Mouse (Mus musculus) hindbrain, postnatal 0 days (tissue): ENCODE data around the gene G0s2. TPM values are rescaled to one million over a fixed set of nuclear protein-coding genes. Genes with fewer than 3 reads are reported as not detected.
A peak's percentile ranks its signal among the peaks of the same experiment; 100 is the strongest.

Experiments used
- ATAC-seq: fragments of 200-750 bp; cut with Nextera tagmentation; 2 replicates; pipeline ENCODE4 v1.8.0; 2017; ENCODE audit warnings: mild to moderate bottlenecking, moderate TSS enrichment, moderate library complexity
- DNase-seq: peaks from one replicate; pipeline ENCODE4 v3.0.0-alpha.2; 2015; ENCODE audit warnings: low spot score
- H3K27ac ChIP-seq: fragments of 300-500 bp; sonication (generic); 2 replicates; pipeline ENCODE4 v1.5.1; 2014; ENCODE audit warnings: mild to moderate bottlenecking
- H3K27me3 ChIP-seq: fragments of 300-500 bp; sonication (generic); 2 replicates; pipeline ENCODE4 v1.6.1; 2014; ENCODE audit warnings: low read length, mixed read lengths; ENCODE audit not compliant: insufficient read depth
- H3K36me3 ChIP-seq: fragments of 300-500 bp; sonication (generic); 2 replicates; pipeline ENCODE4 v1.6.1; 2014; ENCODE audit warnings: low read length, mixed read lengths; ENCODE audit not compliant: insufficient read depth
- H3K4me1 ChIP-seq: fragments of 300-500 bp; sonication (generic); 2 replicates; pipeline ENCODE4 v1.6.1; 2014; ENCODE audit warnings: antibody characterized with exemption, low read length, mixed read lengths; ENCODE audit not compliant: insufficient read depth
- H3K4me2 ChIP-seq: fragments of 300-500 bp; sonication (generic); 2 replicates; pipeline ENCODE4 v1.6.1; 2014; ENCODE audit warnings: low read depth, mild to moderate bottlenecking, low read length, moderate library complexity, mixed read lengths
- H3K4me3 ChIP-seq: fragments of 300-500 bp; sonication (generic); 2 replicates; pipeline ENCODE4 v1.5.1; 2014; ENCODE audit warnings: low read length
- H3K9ac ChIP-seq: fragments of 300-500 bp; sonication (generic); replicated peaks from 2 replicates; pipeline ENCODE4 v1.6.1; 2014; ENCODE audit warnings: mild to moderate bottlenecking, low read length, moderate library complexity, mixed read lengths
- H3K9me3 ChIP-seq: fragments of 300-500 bp; sonication (generic); 2 replicates; pipeline ENCODE4 v1.6.1; 2016; ENCODE audit warnings: low read length, mixed read lengths
- CTCF ChIP-seq: IDR thresholded peaks from 2 replicates; pipeline ENCODE4 v1.5.1; 2016; ENCODE audit warnings: antibody characterized with exemption, control low read depth, low read depth
- WGBS: fragments of 180-500 bp; shearing (Covaris S2); extraction: QIAGEN DNeasy Blood & Tissue Kit; methylation state at CpG from one replicate; pipeline ENCODE4 v1.1.7; 2014; 5-methylcytosine and 5-hydroxymethylcytosine counted together
- polyA plus RNA-seq: library from polyadenylated mRNA; unstranded; fragments of >200 nt; fragmentation: Nextera tagmentation; extraction: Ambion mirVana; gene quantifications from 2 replicates; pipeline ENCODE4 v1.2.1, GENCODE M21; 2015
- total RNA-seq: library from RNA; depleted of rRNA; stranded (reverse); fragments of >200 nt; gene quantifications from 2 replicates; pipeline ENCODE4 v1.2.3, GENCODE M21; 2014

Gene G0s2
- total and polyA plus RNA-seq, 2 experiments from 2014 or later, result 7.0 to 7.4 TPM

GRCm38 (mm10) chr1:193301216-193302092 lies 28.4 kb upstream of the G0s2 start:
- H3K9me3 ChIP-seq, result no peaks in the 10 kb centered on the region
- no peak overlapping the region for H3K9ac ChIP-seq
- no peak overlapping the region for H3K27ac ChIP-seq
- TF ChIP-seq CTCF, result no peak
- no peak overlapping the region for H3K4me3 ChIP-seq
- no peaks in the 10 kb centered on the region for H3K4me1 ChIP-seq
- 75% methylated on average over 6 of the region's 6 CpGs for WGBS
- no peak overlapping the region for H3K4me2 ChIP-seq
- DNase-seq (no peak), ATAC-seq (no peak)
- no peaks in the 10 kb centered on the region for H3K27me3 ChIP-seq
- no peaks in the 10 kb centered on the region for H3K36me3 ChIP-seq

GRCm38 (mm10) chr1:193299995-193300394 lies 27.0 kb upstream of the G0s2 start:
- no peak overlapping the region for H3K27ac ChIP-seq
- H3K36me3 ChIP-seq, result no peaks in the 10 kb centered on the region
- no peak overlapping the region for H3K9ac ChIP-seq
- H3K4me2 ChIP-seq, result no peak overlapping the region
- no peaks in the 10 kb centered on the region for H3K9me3 ChIP-seq
- H3K27me3 ChIP-seq, result no peaks in the 10 kb centered on the region
- no peak for TF ChIP-seq CTCF
- no peak for DNase-seq
- no peak for ATAC-seq
- no peak overlapping the region for H3K4me3 ChIP-seq
- H3K4me1 ChIP-seq, result no peaks in the 10 kb centered on the region
- 82% methylated on average over 1 of the region's 1 CpGs for WGBS

GRCm38 (mm10) chr1:193298141-193298765 lies 25.2 kb upstream of the G0s2 start:
- WGBS, result 48% methylated on average over 3 of the region's 3 CpGs
- Histone ChIP-seq H3K4me3 (no peak overlapping the region), H3K4me1 (no peaks in the 10 kb centered on the region), H3K4me2 (no peak overlapping the region), H3K36me3 (no peaks in the 10 kb centered on the region), H3K27me3 (no peaks in the 10 kb centered on the region), H3K27ac (no peak overlapping the region), H3K9me3 (no peaks in the 10 kb centered on the region), H3K9ac (no peak overlapping the region)
- ATAC-seq (no peak), DNase-seq (peak; percentile 20)
- no peak for TF ChIP-seq CTCF

GRCm38 (mm10) chr1:193295920-193296319 lies 22.9 kb upstream of the G0s2 start:
- no peak for TF ChIP-seq CTCF
- Histone ChIP-seq H3K9ac (no peak overlapping the region), H3K9me3 (no peaks in the 10 kb centered on the region), H3K4me3 (no peak overlapping the region), H3K4me1 (no peaks in the 10 kb centered on the region), H3K27ac (no peak overlapping the region), H3K4me2 (no peak overlapping the region), H3K36me3 (no peaks in the 10 kb centered on the region), H3K27me3 (no peaks in the 10 kb centered on the region)
- no peak for DNase-seq
- WGBS, result 86% methylated on average over 5 of the region's 5 CpGs
- ATAC-seq, result no peak

GRCm38 (mm10) chr1:193293926-193294325 lies 20.9 kb upstream of the G0s2 start:
- no peak for ATAC-seq
- 59% methylated on average over 3 of the region's 3 CpGs for WGBS
- H3K4me1 ChIP-seq, result no peaks in the 10 kb centered on the region
- no peak for DNase-seq
- TF ChIP-seq CTCF, result no peak
- H3K27me3 ChIP-seq, result no peaks in the 10 kb centered on the region
- H3K27ac ChIP-seq, result no peak overlapping the region
- no peak overlapping the region for H3K9ac ChIP-seq
- no peak overlapping the region for H3K4me2 ChIP-seq
- no peaks in the 10 kb centered on the region for H3K9me3 ChIP-seq
- H3K36me3 ChIP-seq, result no peaks in the 10 kb centered on the region
- H3K4me3 ChIP-seq, result no peak overlapping the region

- no peaks in the 10 kb centered on the region for H3K9me3 ChIP-seq
- no peak for TF ChIP-seq CTCF
- WGBS, result 64% methylated on average over 2 of the region's 2 CpGs
- H3K36me3 ChIP-seq, result no peaks in the 10 kb centered on the region
- no peak overlapping the region for H3K4me2 ChIP-seq
- H3K4me3 ChIP-seq, result no peak overlapping the region
- ATAC-seq (no peak), DNase-seq (no peak)
- H3K27ac ChIP-seq, result no peak overlapping the region
- no peak overlapping the region for H3K9ac ChIP-seq
- H3K4me1 ChIP-seq, result no peaks in the 10 kb centered on the region
- H3K27me3 ChIP-seq, result no peaks in the 10 kb centered on the region
These were observed 20.0 kb upstream of the G0s2 start for GRCm38 (mm10) chr1:193293039-193293438.

GRCm38 (mm10) chr1:193290686-193291085 lies 17.7 kb upstream of the G0s2 start:
- H3K4me3 ChIP-seq, result no peak overlapping the region
- DNase-seq (no peak), ATAC-seq (no peak)
- H3K4me1 ChIP-seq, result no peaks in the 10 kb centered on the region
- no peak for TF ChIP-seq CTCF
- no peak overlapping the region for H3K4me2 ChIP-seq
- H3K27me3 ChIP-seq, result no peaks in the 10 kb centered on the region
- no peaks in the 10 kb centered on the region for H3K9me3 ChIP-seq
- no peak overlapping the region for H3K9ac ChIP-seq
- H3K36me3 ChIP-seq, result no peaks in the 10 kb centered on the region
- H3K27ac ChIP-seq, result no peak overlapping the region
